Mouse (Mus musculus) urinary bladder, postnatal 36 days (tissue): Measurements from ENCODE around the gene Snx8.
A peak's percentile ranks its signal among the peaks of the same experiment; 100 is the strongest.

Source experiments
- DNase-seq, 2 experiments: peaks; one replicate each; pipeline ENCODE4 v3.0.0; 2022; ENCODE audit warnings: low spot score in 2 of 2, mixed read lengths in 1 of 2

Snx8 gene

GRCm38 (mm10) chr5:140345244-140345643 is 43.8 kb downstream of the Snx8 start:
- no peak for DNase-seq

- DNase-seq, result no peak
These were observed 46.2 kb downstream of the Snx8 start for GRCm38 (mm10) chr5:140342880-140343279.

- DNase-seq, result no peak
These were observed 49.2 kb downstream of the Snx8 start for GRCm38 (mm10) chr5:140339836-140340235.

- DNase-seq, result no peak
These were observed 50.3 kb downstream of the Snx8 start for GRCm38 (mm10) chr5:140338779-140339178.

GRCm38 (mm10) chr5:140336680-140337079 is 52.4 kb downstream of the Snx8 start:
- DNase-seq, result no peak

GRCm38 (mm10) chr5:140333631-140334030 is 55.4 kb downstream of the Snx8 start:
- DNase-seq, result no peak

GRCm38 (mm10) chr5:140332519-140332918 is 56.5 kb downstream of the Snx8 start:
- DNase-seq, result no peak

- DNase-seq, result peak; percentile 82 to 86
These were observed 57.2 kb downstream of the Snx8 start, which contains the start of gene Mrm2 for GRCm38 (mm10) chr5:140331615-140332512. Mrm2 (minus strand) TSS chr5:140331898.

- no peak for DNase-seq
These were observed 65.0 kb downstream of the Snx8 start for GRCm38 (mm10) chr5:140324058-140324457.

GRCm38 (mm10) chr5:140321756-140322575 is 67.1 kb downstream of the Snx8 start:
- DNase-seq, result peak in 1 of 2 experiments; percentile 8

- peak; percentile 87 to 95 for DNase-seq
These were observed 67.9 kb downstream of the Snx8 start, which contains the start of the genes Mad1l1 and Nudt1 for GRCm38 (mm10) chr5:140321042-140321755. Mad1l1 (minus strand) TSS chr5:140321552. Nudt1 (plus strand) TSS chr5:140321656.

- no peak for DNase-seq
These were observed 72.3 kb downstream of the Snx8 start for GRCm38 (mm10) chr5:140316716-140317115.

- no peak for DNase-seq
These were observed 81.5 kb downstream of the Snx8 start for GRCm38 (mm10) chr5:140307602-140308001.

- no peak for DNase-seq
These were observed 83.0 kb downstream of the Snx8 start for GRCm38 (mm10) chr5:140306016-140306415.

- DNase-seq, result no peak
These were observed 90.8 kb downstream of the Snx8 start for GRCm38 (mm10) chr5:140298291-140298690.

- peak; percentile 48 to 59 for DNase-seq
These were observed 96.9 kb downstream of the Snx8 start for GRCm38 (mm10) chr5:140292152-140292551.
